Mouse (Mus musculus) hindbrain, embryonic 12.5 days (tissue): ENCODE measurements at regions not wholly inside any gene's neighbourhood (a gene's known extent, or its start where the extent isn't known, plus 50 kb on each side); places are given as distances from the start of the nearest gene placed in this dataset.

ENCODE experiments used
- ATAC-seq: fragments of 200-750 bp; cut with Nextera tagmentation; 2 replicates; pipeline ENCODE4 v1.8.0; 2017; ENCODE audit warnings: moderate TSS enrichment; ENCODE audit not compliant: low FRiP score
- H3K27ac ChIP-seq: fragments of 300-500 bp; sonication (generic); 2 replicates; pipeline ENCODE4 v1.5.1; 2016; ENCODE audit warnings: mild to moderate bottlenecking
- H3K27me3 ChIP-seq: fragments of 300-500 bp; sonication (generic); 2 replicates; pipeline ENCODE4 v1.6.1; 2016; ENCODE audit warnings: mild to moderate bottlenecking
- H3K36me3 ChIP-seq: fragments of 300-500 bp; sonication (generic); 2 replicates; pipeline ENCODE4 v1.6.1; 2016; ENCODE audit warnings: mild to moderate bottlenecking
- H3K4me1 ChIP-seq: fragments of 300-500 bp; sonication (generic); 2 replicates; pipeline ENCODE4 v1.6.1; 2016
- H3K4me2 ChIP-seq: fragments of 300-500 bp; sonication (generic); replicated peaks from 2 replicates; pipeline ENCODE4 v1.6.1; 2016; ENCODE audit warnings: mild to moderate bottlenecking
- H3K4me3 ChIP-seq: fragments of 300-500 bp; sonication (generic); 2 replicates; pipeline ENCODE4 v1.5.1; 2016; ENCODE audit warnings: mild to moderate bottlenecking
- H3K9ac ChIP-seq: fragments of 300-500 bp; sonication (generic); 2 replicates; pipeline ENCODE4 v1.6.1; 2016; ENCODE audit warnings: mild to moderate bottlenecking, moderate library complexity
- H3K9me3 ChIP-seq: fragments of 300-500 bp; sonication (generic); replicated peaks from 2 replicates; pipeline ENCODE4 v1.6.1; 2016; ENCODE audit warnings: mild to moderate bottlenecking
- WGBS: fragments of 180-500 bp; shearing (Covaris S2); methylation state at CpG from one replicate; pipeline ENCODE4 v1.1.7; 2016; 5-methylcytosine and 5-hydroxymethylcytosine counted together

DNA sequence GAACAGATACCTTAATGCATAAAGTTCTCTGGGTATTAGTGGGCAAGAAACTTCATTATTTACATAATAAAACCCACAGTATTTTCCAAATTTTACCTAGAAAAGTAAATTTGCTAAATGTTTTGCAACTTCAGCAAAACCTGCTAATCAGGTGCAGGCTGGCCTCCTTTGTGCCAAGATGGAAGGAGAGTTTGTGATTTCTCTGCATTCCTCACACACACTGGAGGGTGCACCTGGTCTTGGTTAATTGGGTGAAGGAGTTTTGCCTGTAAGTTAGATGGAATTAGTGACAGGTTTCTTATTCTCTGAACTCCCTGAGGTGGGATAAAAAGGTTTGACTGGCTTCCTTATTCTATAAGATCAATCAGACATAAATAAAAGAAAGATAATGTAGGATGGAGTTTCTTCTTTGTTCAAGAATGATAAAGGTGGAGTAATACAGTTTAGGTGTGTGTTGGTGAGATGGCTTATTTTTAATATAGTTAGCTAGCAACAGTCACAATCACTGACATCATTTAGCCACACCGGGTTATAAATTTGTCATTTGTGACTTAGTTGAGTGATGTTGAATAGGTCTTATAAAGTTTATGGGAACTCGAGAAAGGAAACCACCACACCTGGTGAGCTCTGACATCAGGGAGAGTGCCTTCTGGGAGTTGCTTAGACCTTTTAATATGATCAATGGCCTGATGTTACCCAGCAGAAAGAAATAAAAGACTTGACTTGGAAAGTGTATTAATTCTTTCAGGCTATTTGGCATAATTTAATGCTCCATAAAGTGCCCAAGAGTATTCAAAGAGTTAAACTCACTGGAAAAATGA lies 1131.4 kb upstream of the Flrt2 start:
- 84% methylated on average over 2 of the region's 2 CpGs for WGBS

GRCm38 (mm10) chr12:94574981-94575380 lies 1117.0 kb upstream of the Flrt2 start:
- H3K36me3 ChIP-seq: no peaks in the 10 kb centered on the region
- H3K9me3 ChIP-seq: no peaks in the 10 kb centered on the region
- H3K9ac ChIP-seq: no peak overlapping the region
- no peaks in the 10 kb centered on the region for H3K27me3 ChIP-seq
- no peak overlapping the region for H3K27ac ChIP-seq
- H3K4me2 ChIP-seq: no peak overlapping the region
- no peak overlapping the region for H3K4me3 ChIP-seq
- H3K4me1 ChIP-seq: no peaks in the 10 kb centered on the region
- no peak for ATAC-seq
- 86% methylated on average over 2 of the region's 2 CpGs for WGBS

More for the DNA sequence above, 1131.4 kb upstream of the Flrt2 start:
- no peak overlapping the region for H3K4me2 ChIP-seq
- H3K4me3 ChIP-seq: no peak overlapping the region
- no peaks in the 10 kb centered on the region for H3K27me3 ChIP-seq
- no peaks in the 10 kb centered on the region for H3K9me3 ChIP-seq
- no peaks in the 10 kb centered on the region for H3K4me1 ChIP-seq
- H3K9ac ChIP-seq: no peak overlapping the region
- no peak overlapping the region for H3K27ac ChIP-seq
- ATAC-seq: no peak
- no peaks in the 10 kb centered on the region for H3K36me3 ChIP-seq

- no peaks in the 10 kb centered on the region for H3K36me3 ChIP-seq
- no peak overlapping the region for H3K27ac ChIP-seq
- no peaks in the 10 kb centered on the region for H3K4me1 ChIP-seq
- 40% methylated on average over 4 of the region's 4 CpGs for WGBS
- no peak overlapping the region for H3K4me3 ChIP-seq
- H3K27me3 ChIP-seq: no peaks in the 10 kb centered on the region
- H3K9me3 ChIP-seq: no peaks in the 10 kb centered on the region
- H3K4me2 ChIP-seq: no peak overlapping the region
- no peak for ATAC-seq
- H3K9ac ChIP-seq: no peak overlapping the region
Observed at GRCm38 (mm10) chr12:94580345-94580744, 1111.7 kb upstream of the Flrt2 start.

GRCm38 (mm10) chr12:94584309-94584708 lies 1107.7 kb upstream of the Flrt2 start:
- WGBS: 70% methylated on average over 1 of the region's 1 CpGs

GRCm38 (mm10) chr12:94587031-94587430 lies 1105.0 kb upstream of the Flrt2 start:
- no peak overlapping the region for H3K4me3 ChIP-seq
- no peaks in the 10 kb centered on the region for H3K36me3 ChIP-seq
- no peaks in the 10 kb centered on the region for H3K9me3 ChIP-seq
- H3K4me2 ChIP-seq: no peak overlapping the region
- no peak for ATAC-seq
- H3K9ac ChIP-seq: no peak overlapping the region
- 74% methylated on average over 4 of the region's 4 CpGs for WGBS
- no peak overlapping the region for H3K27ac ChIP-seq
- no peaks in the 10 kb centered on the region for H3K27me3 ChIP-seq
- H3K4me1 ChIP-seq: no peaks in the 10 kb centered on the region

More at GRCm38 (mm10) chr12:94584309-94584708, 1107.7 kb upstream of the Flrt2 start:
- H3K4me2 ChIP-seq: no peak overlapping the region
- H3K9ac ChIP-seq: no peak overlapping the region
- no peak for ATAC-seq
- H3K27ac ChIP-seq: no peak overlapping the region
- H3K4me1 ChIP-seq: no peaks in the 10 kb centered on the region
- H3K9me3 ChIP-seq: no peaks in the 10 kb centered on the region
- no peaks in the 10 kb centered on the region for H3K36me3 ChIP-seq
- H3K27me3 ChIP-seq: no peaks in the 10 kb centered on the region
- no peak overlapping the region for H3K4me3 ChIP-seq

DNA sequence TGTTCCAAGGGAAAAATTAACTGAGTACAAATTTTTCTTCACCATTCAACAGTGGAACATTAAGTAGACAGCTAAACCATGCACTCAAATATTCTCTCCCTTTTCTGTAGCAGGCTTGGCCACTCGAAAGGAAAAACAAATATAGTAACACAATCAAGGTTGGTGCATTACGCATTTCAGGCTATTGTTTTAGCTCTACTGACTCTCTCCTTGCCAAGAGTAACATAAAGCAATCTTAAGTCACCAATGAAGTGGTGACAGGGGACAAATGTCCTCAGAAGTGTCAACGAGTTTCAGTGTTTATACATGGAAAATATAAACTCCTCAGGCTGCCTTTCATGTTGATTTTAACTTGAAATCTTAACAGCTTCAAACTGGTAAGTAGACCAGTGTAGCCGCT lies 1103.4 kb upstream of the Flrt2 start:
- Histone ChIP-seq H3K27me3 (no peaks in the 10 kb centered on the region), H3K36me3 (no peaks in the 10 kb centered on the region), H3K4me1 (no peaks in the 10 kb centered on the region), H3K9ac (no peak overlapping the region), H3K9me3 (no peaks in the 10 kb centered on the region), H3K4me2 (no peak overlapping the region), H3K4me3 (no peak overlapping the region), H3K27ac (no peak overlapping the region)
- 78% methylated on average over 4 of the region's 4 CpGs for WGBS
- no peak for ATAC-seq

GRCm38 (mm10) chr12:94589033-94589432 lies 1103.0 kb upstream of the Flrt2 start:
- H3K4me3 ChIP-seq: no peak overlapping the region
- no peaks in the 10 kb centered on the region for H3K9me3 ChIP-seq
- H3K9ac ChIP-seq: no peak overlapping the region
- ATAC-seq: no peak
- 79% methylated on average over 4 of the region's 4 CpGs for WGBS
- H3K4me2 ChIP-seq: no peak overlapping the region
- no peaks in the 10 kb centered on the region for H3K27me3 ChIP-seq
- no peak overlapping the region for H3K27ac ChIP-seq
- H3K4me1 ChIP-seq: no peaks in the 10 kb centered on the region
- no peaks in the 10 kb centered on the region for H3K36me3 ChIP-seq

DNA sequence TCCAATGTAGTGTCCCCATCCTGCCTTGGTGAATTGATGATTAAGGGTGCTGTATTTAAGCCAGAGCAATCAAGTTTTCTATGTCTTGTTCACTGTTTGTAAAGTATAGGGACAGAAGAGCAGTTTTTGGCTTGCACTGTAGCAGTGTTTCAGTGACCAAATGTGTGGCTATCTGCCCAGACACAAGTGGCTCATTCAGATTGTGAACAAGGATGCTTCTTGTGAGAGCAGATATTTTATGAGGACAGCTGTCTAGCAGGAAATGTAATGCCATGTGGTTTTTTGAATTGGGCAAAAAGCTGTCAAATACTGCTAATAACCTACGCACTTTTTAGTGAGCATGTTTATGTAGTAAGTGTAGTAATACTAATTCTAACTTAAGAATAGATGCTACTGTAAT lies 1086.5 kb upstream of the Flrt2 start:
- no peaks in the 10 kb centered on the region for H3K9me3 ChIP-seq
- H3K27ac ChIP-seq: no peak overlapping the region
- H3K4me2 ChIP-seq: no peak overlapping the region
- H3K27me3 ChIP-seq: no peaks in the 10 kb centered on the region
- ATAC-seq: no peak
- H3K36me3 ChIP-seq: no peaks in the 10 kb centered on the region
- no peak overlapping the region for H3K9ac ChIP-seq
- H3K4me3 ChIP-seq: no peak overlapping the region
- H3K4me1 ChIP-seq: no peaks in the 10 kb centered on the region
- 77% methylated on average over 1 of the region's 1 CpGs for WGBS

DNA sequence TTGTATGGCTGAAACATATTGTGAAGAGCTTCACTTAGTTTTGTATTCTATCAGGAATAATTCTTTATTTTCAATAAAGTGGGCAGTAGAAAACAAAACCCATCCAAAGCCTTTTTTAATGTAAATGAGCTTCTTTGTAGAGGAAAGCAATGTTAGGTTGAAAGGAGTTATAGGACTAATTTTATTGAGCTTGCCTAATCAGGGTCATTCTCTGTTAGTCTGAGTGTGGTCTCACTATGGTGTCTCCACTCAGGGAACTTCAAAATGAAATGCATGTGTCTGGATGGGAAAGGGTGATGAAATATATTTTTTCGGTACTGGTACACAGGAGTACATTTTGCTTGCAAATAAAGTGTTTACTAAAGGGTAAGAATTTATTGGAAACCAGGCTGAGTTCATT lies 1055.5 kb upstream of the Flrt2 start:
- Histone ChIP-seq H3K9me3 (no peaks in the 10 kb centered on the region), H3K4me3 (no peak overlapping the region), H3K27me3 (no peaks in the 10 kb centered on the region), H3K9ac (no peak overlapping the region), H3K27ac (no peak overlapping the region), H3K4me1 (no peaks in the 10 kb centered on the region), H3K36me3 (no peaks in the 10 kb centered on the region), H3K4me2 (no peak overlapping the region)
- WGBS: 59% methylated on average over 1 of the region's 1 CpGs
- no peak for ATAC-seq

- Histone ChIP-seq H3K27ac (no peak overlapping the region), H3K27me3 (no peaks in the 10 kb centered on the region), H3K4me1 (no peaks in the 10 kb centered on the region), H3K9me3 (no peaks in the 10 kb centered on the region), H3K4me3 (no peak overlapping the region), H3K9ac (no peak overlapping the region), H3K36me3 (no peaks in the 10 kb centered on the region), H3K4me2 (no peak overlapping the region)
- ATAC-seq: no peak
- 85% methylated on average over 4 of the region's 4 CpGs for WGBS
Observed at GRCm38 (mm10) chr12:94640153-94640552, 1051.9 kb upstream of the Flrt2 start.

GRCm38 (mm10) chr12:94645302-94645701 lies 1046.7 kb upstream of the Flrt2 start:
- WGBS: 63% methylated on average over 2 of the region's 2 CpGs
- Histone ChIP-seq H3K4me3 (no peak overlapping the region), H3K9ac (no peak overlapping the region), H3K27ac (no peak overlapping the region), H3K9me3 (no peaks in the 10 kb centered on the region), H3K4me2 (no peak overlapping the region), H3K27me3 (no peaks in the 10 kb centered on the region), H3K4me1 (no peaks in the 10 kb centered on the region), H3K36me3 (no peaks in the 10 kb centered on the region)
- ATAC-seq: no peak

DNA sequence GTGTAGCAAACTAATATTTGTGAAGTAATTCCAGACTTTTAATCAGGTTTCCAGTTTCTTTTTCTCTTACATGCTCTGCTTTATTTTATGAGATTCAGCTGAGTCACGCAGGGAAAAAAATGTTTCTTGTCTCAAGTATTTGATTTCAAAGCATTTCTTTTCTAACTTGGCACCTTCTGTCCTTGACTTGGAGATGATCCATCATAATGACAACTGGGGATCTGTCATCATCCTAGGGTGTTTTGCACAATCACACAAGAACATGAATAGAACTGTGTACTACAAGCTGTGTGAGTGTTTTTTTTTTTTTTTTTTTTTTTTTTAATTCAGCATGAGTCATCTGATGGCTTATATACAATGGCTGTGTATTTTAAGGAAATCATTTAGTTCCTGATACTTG lies 1022.0 kb upstream of the Flrt2 start:
- no peak overlapping the region for H3K4me2 ChIP-seq
- ATAC-seq: no peak
- no peak overlapping the region for H3K4me3 ChIP-seq
- H3K9ac ChIP-seq: no peak overlapping the region
- 85% methylated on average over 1 of the region's 1 CpGs for WGBS
- no peaks in the 10 kb centered on the region for H3K27me3 ChIP-seq
- no peaks in the 10 kb centered on the region for H3K36me3 ChIP-seq
- no peaks in the 10 kb centered on the region for H3K9me3 ChIP-seq
- no peaks in the 10 kb centered on the region for H3K4me1 ChIP-seq
- H3K27ac ChIP-seq: no peak overlapping the region

- no peaks in the 10 kb centered on the region for H3K4me1 ChIP-seq
- H3K27me3 ChIP-seq: no peaks in the 10 kb centered on the region
- no peak overlapping the region for H3K4me2 ChIP-seq
- no peak overlapping the region for H3K27ac ChIP-seq
- H3K36me3 ChIP-seq: no peaks in the 10 kb centered on the region
- no peak overlapping the region for H3K9ac ChIP-seq
- no peaks in the 10 kb centered on the region for H3K9me3 ChIP-seq
- 56% methylated on average over 2 of the region's 2 CpGs for WGBS
- no peak for ATAC-seq
- H3K4me3 ChIP-seq: no peak overlapping the region
Observed at GRCm38 (mm10) chr12:94674925-94675324, 1017.1 kb upstream of the Flrt2 start.
